Mouse (Mus musculus): ENCODE measurements at regions not wholly inside any gene's neighbourhood (a gene's known extent, or its start where the extent isn't known, plus 50 kb on each side); places are given as distances from the start of the nearest gene placed in this dataset.

GRCm38 (mm10) chr13:53526880-53527279 is 54.0 kb upstream of the Msx2 start:
- no peak for TF ChIP-seq POLR2A (IDR thresholded peaks at IDR 0.05; ENCODE audit: control insufficient read depth in 1 of 2, insufficient read depth in 1 of 2, low read depth in 1 of 2, low read length in 2 of 2, poor library complexity in 1 of 2)
- no peak for TF ChIP-seq CTCF (IDR thresholded peaks at IDR 0.05 in 2 of 3, conservative IDR thresholded peaks at IDR 0.05 in 1 of 3; ENCODE audit: control insufficient read depth in 1 of 3, insufficient read depth in 1 of 3, low read depth in 2 of 3, low read length in 3 of 3, poor library complexity in 1 of 3, severe bottlenecking in 1 of 3)
- no peak for TF ChIP-seq ELF1 (IDR thresholded peaks at IDR 0.05; ENCODE audit: low read depth, low read length)
